Comparison of ENCODE assay signal across 12 mouse cellular contexts in the genomic region with DNA sequence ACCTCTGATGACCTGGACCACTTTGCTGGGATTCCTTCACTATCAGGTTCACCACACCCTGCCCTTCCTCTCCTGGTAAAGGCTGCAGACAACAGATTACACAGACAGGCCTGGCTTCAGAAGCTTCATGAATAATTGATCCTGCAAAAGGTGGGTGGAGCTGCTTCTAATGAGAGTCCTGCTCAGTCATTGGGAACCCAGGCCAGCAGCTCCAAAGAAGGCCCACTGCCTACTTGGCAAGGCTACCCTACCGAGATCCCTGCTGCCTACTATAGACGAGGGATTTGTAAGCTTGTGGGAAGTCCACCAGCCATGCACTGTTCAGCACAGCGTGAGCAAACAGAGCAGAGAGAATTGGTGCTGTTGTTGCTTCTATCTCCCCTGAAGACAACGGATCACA. TPM values are rescaled to one million over a fixed set of nuclear protein-coding genes. Genes with fewer than 3 reads are reported as not detected.
DNase-seq lines count a peak whose midpoint lies in the region; ATAC-seq lines count a peak whose summit lies in the region.
"Had no signal": no experiment of that assay in that cellular context is flagged by ENCODE, and none has a peak within 500 bp of the region (broad histone marks: within the 10 kb centered on the region; RNA-seq: fewer than 3 reads in every experiment).

No protein-coding gene starts in this region.

- no peak overlapping the region for H3K9ac ChIP-seq in forebrain, embryonic 12.5 days
- no peak overlapping the region for H3K9ac ChIP-seq in intestine, embryonic 16.5 days (ENCODE audit: low read depth, low read length)

- no peak for DNase-seq in forebrain, embryonic 10.5 days (ENCODE audit: extremely low spot score, low spot score)
- peak; percentile 41 to 52 for DNase-seq in right cerebral cortex, adult 2 months (ENCODE audit: low spot score in 2 of 2)
- no peak for DNase-seq in right cerebral cortex, postnatal 25 days
- no peak for DNase-seq in ovary, postnatal 14 days (ENCODE audit: low spot score)
- DNase-seq in lung, postnatal 14 days: no peak
- DNase-seq: heart, adult 18-20 months had no signal

- 0 out of 2 replicates have a peak, but pooled peaks have one; percentile 5 for ATAC-seq in forebrain, embryonic 12.5 days (ENCODE audit: low FRiP score)
- 0 out of 2 replicates have a peak, but pooled peaks have one; percentile 9 for ATAC-seq in megakaryocyte progenitor cell, adult 5-6 weeks (replicated peaks; ENCODE audit: poor library complexity)
- ATAC-seq in intestine, embryonic 16.5 days: no peak
- ATAC-seq: Patski had no signal

- no peaks in the 10 kb centered on the region for H3K9me3 ChIP-seq in forebrain, embryonic 12.5 days
- no peaks in the 10 kb centered on the region for H3K9me3 ChIP-seq in forebrain, embryonic 10.5 days
- no peaks in the 10 kb centered on the region for H3K9me3 ChIP-seq in intestine, embryonic 16.5 days (ENCODE audit: control insufficient read depth, low read length)

- peaks cover 34% of the 10 kb centered on the region for H3K4me1 ChIP-seq in forebrain, embryonic 12.5 days
- peaks cover 41% of the 10 kb centered on the region for H3K4me1 ChIP-seq in forebrain, embryonic 10.5 days
- peaks cover 13% of the 10 kb centered on the region for H3K4me1 ChIP-seq in intestine, embryonic 16.5 days (ENCODE audit: control insufficient read depth, insufficient read depth, low read length)

- no peak overlapping the region for H3K27ac ChIP-seq in forebrain, embryonic 12.5 days
- H3K27ac ChIP-seq in forebrain, embryonic 10.5 days: no peak overlapping the region
- no peak overlapping the region for H3K27ac ChIP-seq in intestine, embryonic 16.5 days (ENCODE audit: low read length)

- H3K27me3 ChIP-seq in forebrain, embryonic 12.5 days: 0 out of 2 replicates have a peak, but pooled peaks cover under 1% of the 10 kb centered on the region
- 0 out of 2 replicates have a peak, but pooled peaks cover under 1% of the 10 kb centered on the region for H3K27me3 ChIP-seq in forebrain, embryonic 10.5 days (ENCODE audit: poor library complexity, severe bottlenecking)
- H3K27me3 ChIP-seq in intestine, embryonic 16.5 days (replicated peaks; ENCODE audit: control insufficient read depth, insufficient read depth, low read length): no peaks in the 10 kb centered on the region
- H3K27me3 ChIP-seq: Patski had no signal

- no peak overlapping the region for H3K4me2 ChIP-seq in forebrain, embryonic 12.5 days
- no peak overlapping the region for H3K4me2 ChIP-seq in intestine, embryonic 16.5 days (ENCODE audit: low read depth, low read length)

- WGBS in forebrain, embryonic 12.5 days: 7% methylated on average over 4 of the region's 4 CpGs
- WGBS in forebrain, embryonic 10.5 days: 7% methylated on average over 4 of the region's 4 CpGs
- 22% methylated on average over 4 of the region's 4 CpGs for WGBS in intestine, embryonic 16.5 days

- H3K36me3 ChIP-seq in forebrain, embryonic 12.5 days (replicated peaks): no peaks in the 10 kb centered on the region
- H3K36me3 ChIP-seq in forebrain, embryonic 10.5 days (replicated peaks): no peaks in the 10 kb centered on the region
- H3K36me3 ChIP-seq in intestine, embryonic 16.5 days (ENCODE audit: control insufficient read depth, insufficient read depth, low read length): no peaks in the 10 kb centered on the region

- no peak overlapping the region for H3K4me3 ChIP-seq in forebrain, embryonic 12.5 days (replicated peaks)
- no peak overlapping the region for H3K4me3 ChIP-seq in forebrain, embryonic 10.5 days
- no peak overlapping the region for H3K4me3 ChIP-seq in intestine, embryonic 16.5 days (ENCODE audit: low read length)
- H3K4me3 ChIP-seq: myocyte had no signal

RNA-seq across cellular contexts. Expression of gene Bcr, which starts 4.1 kb away (rescaled TPM):
- polyA plus RNA-seq in forebrain, embryonic 12.5 days (2016; fragmentation: Nextera tagmentation; extraction: Ambion mirVana): 11.5 TPM in 2 replicates
- 6.2 and 7.3 TPM in 2 replicates for polyA plus RNA-seq in forebrain, embryonic 10.5 days (2016; fragmentation: Nextera tagmentation; extraction: Ambion mirVana)
- 18.1 and 18.6 TPM in 2 replicates for total RNA-seq in megakaryocyte progenitor cell, adult 5-6 weeks (2015)
- total RNA-seq in megakaryocyte progenitor cell, adult 5-6 weeks (2017): 23.0 and 28.2 TPM in 2 replicates
- polyA plus RNA-seq in intestine, embryonic 16.5 days (2015; fragmentation: Nextera tagmentation; extraction: Ambion mirVana): 18.5 and 20.1 TPM in 2 replicates

RNA-seq across cellular contexts. Expression of gene Rab36, which starts 19.4 kb away (rescaled TPM):
- 12.2 and 13.5 TPM in 2 replicates for polyA plus RNA-seq in forebrain, embryonic 12.5 days (2016; fragmentation: Nextera tagmentation; extraction: Ambion mirVana)
- 10.9 and 12.7 TPM in 2 replicates for polyA plus RNA-seq in forebrain, embryonic 10.5 days (2016; fragmentation: Nextera tagmentation; extraction: Ambion mirVana)
- total RNA-seq in megakaryocyte progenitor cell, adult 5-6 weeks (2015): 0.61 and 0.84 TPM in 2 replicates
- 0.67 TPM in 1 of 2 replicates, not detected in the other for total RNA-seq in megakaryocyte progenitor cell, adult 5-6 weeks (2017)
- polyA plus RNA-seq in intestine, embryonic 16.5 days (2015; fragmentation: Nextera tagmentation; extraction: Ambion mirVana): 5.2 and 5.5 TPM in 2 replicates

RNA-seq across cellular contexts. Expression of gene Rsph14, which starts 23.9 kb away (rescaled TPM):
- polyA plus RNA-seq in forebrain, embryonic 12.5 days (2016; fragmentation: Nextera tagmentation; extraction: Ambion mirVana): 0.72 TPM in 1 of 2 replicates, not detected in the other
- not detected in 2 replicates for polyA plus RNA-seq in forebrain, embryonic 10.5 days (2016; fragmentation: Nextera tagmentation; extraction: Ambion mirVana)
- not detected in 2 replicates for total RNA-seq in megakaryocyte progenitor cell, adult 5-6 weeks (2015)
- total RNA-seq in megakaryocyte progenitor cell, adult 5-6 weeks (2017): 0.96 TPM in 1 of 2 replicates, not detected in the other
- polyA plus RNA-seq in intestine, embryonic 16.5 days (2015; fragmentation: Nextera tagmentation; extraction: Ambion mirVana): not detected in 2 replicates
- total RNA-seq: heart, adult 18-20 months had no signal
- polyA plus RNA-seq: limb, embryonic 14.5 days; myocyte; Patski had no signal

Comparison
In these comparisons a context has a peak if more than half of its experiments do, and no peak if none do; other contexts are left out.
1. DNase-seq: peak in right cerebral cortex, adult 2 months (2 of 2); none in forebrain, embryonic 10.5 days (single experiment), right cerebral cortex, postnatal 25 days (single experiment), ovary, postnatal 14 days (single experiment) and lung, postnatal 14 days (single experiment).